Mouse (Mus musculus) lung, postnatal 36 days (tissue): ENCODE data around the gene Foxa2.

ENCODE experiments used
- DNase-seq: peaks from one replicate; pipeline ENCODE4 v3.0.0; 2022; ENCODE audit warnings: mixed read lengths

The Foxa2 gene

DNA sequence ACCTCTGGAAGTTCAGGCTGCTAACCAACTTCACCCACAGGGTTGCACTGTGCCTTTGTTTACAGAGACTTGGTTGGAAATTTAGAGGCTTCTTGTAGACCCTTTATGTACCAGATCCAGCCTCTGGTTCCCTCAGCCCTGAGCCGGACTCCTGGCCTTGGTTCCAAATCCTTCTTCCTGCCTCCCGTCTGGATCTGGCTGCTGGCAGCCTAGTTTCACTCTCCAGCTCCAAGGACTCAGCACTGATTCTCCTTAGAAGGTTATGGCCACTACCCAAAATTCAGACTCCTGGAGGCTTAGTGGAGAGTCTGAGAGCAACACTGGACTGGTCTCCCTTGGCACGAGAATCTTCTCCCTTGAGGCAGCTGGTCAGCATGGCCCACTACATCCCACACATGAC is 43.3 kb downstream of the Foxa2 start:
- DNase-seq, result no peak

DNA sequence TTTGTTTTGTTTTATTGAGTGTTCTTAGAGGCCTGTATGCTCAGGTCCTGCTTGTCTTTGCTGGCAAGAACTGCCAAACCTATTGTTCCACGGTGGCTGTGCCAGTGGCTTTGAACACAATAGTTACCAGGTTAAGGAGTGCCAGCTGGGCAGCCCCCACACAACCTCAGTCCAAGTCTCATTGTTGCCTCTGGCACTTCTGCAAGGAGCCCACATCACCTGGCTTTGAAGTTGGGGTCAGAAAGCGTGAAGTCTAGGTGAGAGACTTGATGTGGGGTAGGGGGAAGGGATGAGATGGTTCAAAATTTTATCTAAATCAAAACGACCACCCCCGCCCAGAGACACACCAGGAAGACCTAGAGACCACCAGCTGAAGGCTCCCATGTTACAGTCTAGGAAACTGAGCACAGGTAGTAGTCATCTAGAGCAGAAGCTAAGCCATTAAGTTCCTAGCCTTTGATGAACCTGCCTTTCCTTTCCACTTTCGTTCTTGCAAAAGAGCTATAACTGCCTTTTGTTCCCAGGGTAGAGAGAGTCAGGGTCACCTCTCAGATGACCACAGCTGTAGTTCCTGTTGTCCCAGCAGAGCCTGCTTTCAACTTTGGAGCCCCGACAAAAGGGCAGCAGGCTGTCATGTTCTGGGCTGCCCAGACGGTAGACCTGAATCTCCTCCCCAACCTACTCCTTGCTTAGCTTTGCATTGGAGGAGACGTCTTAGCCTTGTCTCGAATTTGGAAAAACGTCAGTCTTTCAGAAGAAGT is 48.4 kb downstream of the Foxa2 start:
- DNase-seq, result no peak

DNA sequence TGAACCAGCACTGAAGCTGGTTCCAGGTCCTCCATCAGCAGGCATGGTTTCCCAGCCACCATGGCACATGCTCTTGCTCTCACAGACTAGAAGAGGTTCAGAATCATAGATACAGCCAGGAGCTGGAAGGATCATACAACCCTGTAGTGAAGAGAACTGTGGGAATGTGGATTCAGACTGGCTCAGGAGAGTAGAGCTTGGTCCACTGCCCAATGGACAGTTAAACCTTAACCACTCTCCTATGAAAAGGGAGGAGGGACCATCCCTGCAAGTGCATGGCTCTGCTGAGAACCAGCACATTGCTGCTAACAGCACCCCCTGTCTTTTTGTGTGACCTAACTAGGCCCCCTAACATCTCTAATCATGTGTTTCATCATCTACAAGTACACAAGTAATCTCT is 50.0 kb downstream of the Foxa2 start:
- DNase-seq, result no peak

DNA sequence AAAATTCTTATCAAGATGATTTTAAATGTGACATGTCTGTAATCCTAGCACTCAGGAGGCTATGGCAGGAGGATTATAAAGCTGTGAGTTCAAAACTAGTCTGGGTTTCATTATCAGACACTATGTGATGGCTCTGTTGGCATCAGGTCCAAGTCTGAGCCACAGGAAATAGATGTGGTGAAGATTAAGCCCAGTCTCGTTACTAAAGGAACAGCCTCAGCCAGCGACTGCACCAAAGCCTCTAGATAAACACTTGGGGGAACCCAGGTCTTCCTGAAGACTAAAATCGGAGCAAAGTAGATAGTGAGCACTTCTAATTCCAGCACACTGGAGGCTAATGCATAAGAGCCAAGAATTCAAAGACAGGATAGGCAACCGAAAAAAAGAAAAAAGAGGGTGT is 52.9 kb downstream of the Foxa2 start:
- DNase-seq, result no peak

DNA sequence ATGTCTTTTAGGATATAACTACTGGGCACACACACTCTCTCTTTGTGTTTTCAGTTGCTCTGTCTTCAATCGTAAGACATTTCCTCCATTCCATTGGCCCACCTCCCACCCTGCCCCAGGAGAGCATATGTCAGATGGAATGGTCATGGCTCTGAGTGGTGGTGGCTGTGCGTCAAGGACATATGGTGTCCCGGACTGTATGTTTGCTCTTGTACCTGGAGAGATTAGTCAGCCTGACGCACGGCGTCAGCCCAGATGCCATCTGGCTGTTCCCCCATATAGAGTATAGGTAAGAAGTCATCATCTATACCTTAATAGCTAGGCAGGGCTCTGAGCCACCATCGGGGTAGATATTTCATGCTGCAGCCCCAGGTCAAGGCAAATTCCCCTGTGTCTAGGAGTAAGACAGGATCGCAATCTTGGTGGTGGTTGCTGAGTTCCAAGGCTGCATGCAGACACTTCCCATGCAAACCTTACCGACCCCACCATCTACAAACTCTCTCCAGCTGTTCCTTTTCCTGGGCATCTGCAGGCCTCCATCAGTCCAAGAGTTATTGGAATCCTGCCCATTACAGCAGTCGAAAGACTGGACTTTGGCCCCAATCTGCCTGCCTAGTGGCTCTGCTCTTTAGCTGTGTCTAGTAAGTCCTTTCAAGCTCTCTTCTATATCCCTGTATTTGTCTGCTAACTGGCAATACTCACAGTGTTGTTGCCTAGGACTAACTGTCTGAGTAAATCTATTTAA is 53.7 kb downstream of the Foxa2 start:
- no peak for DNase-seq
